10 mouse cellular contexts compared by ENCODE assay signal in genomic region chr5:120231435-120232147, GRCm38 (mm10).
DNase-seq lines count a peak whose midpoint lies in the region; ATAC-seq and TF ChIP-seq lines count a peak whose summit lies in the region.
"Had no signal": no experiment of that assay in that cellular context is flagged by ENCODE, and none has a peak within 500 bp of the region (broad histone marks: within the 10 kb centered on the region; RNA-seq: fewer than 3 reads in every experiment).

No protein-coding gene starts in this region.

- H3K27ac ChIP-seq in kidney, postnatal 0 days = no peak overlapping the region
- H3K27ac ChIP-seq in midbrain, embryonic 13.5 days = peak overlapping the region; percentile 96
- H3K27ac ChIP-seq: macrophage had no signal

- TF ChIP-seq CTCF in kidney, postnatal 0 days (IDR thresholded peaks at IDR 0.05; ENCODE audit: low read depth) = no peak

- no peak for ATAC-seq in kidney, postnatal 0 days (replicated peaks; ENCODE audit: low FRiP score, low read depth)
- ATAC-seq in midbrain, embryonic 13.5 days = peak; percentile 57

- H3K9ac ChIP-seq in kidney, postnatal 0 days (ENCODE audit: low read depth, low read length) = no peak overlapping the region
- H3K9ac ChIP-seq in midbrain, embryonic 13.5 days (replicated peaks) = peak overlapping the region; percentile 57

- H3K36me3 ChIP-seq in kidney, postnatal 0 days (ENCODE audit: insufficient read depth, low read length) = no peaks in the 10 kb centered on the region
- no peaks in the 10 kb centered on the region for H3K36me3 ChIP-seq in midbrain, embryonic 13.5 days

- 0 out of 2 replicates have a peak overlapping the region, but pooled peaks have one; percentile 27 for H3K4me2 ChIP-seq in kidney, postnatal 0 days (ENCODE audit: low read length)
- peak overlapping the region; percentile 50 for H3K4me2 ChIP-seq in midbrain, embryonic 13.5 days (replicated peaks)

- H3K4me3 ChIP-seq in kidney, postnatal 0 days (replicated peaks; ENCODE audit: low read depth, low read length) = no peak overlapping the region
- H3K4me3 ChIP-seq in midbrain, embryonic 13.5 days (replicated peaks) = 0 out of 2 replicates have a peak overlapping the region, but pooled peaks have one; percentile 6

- no peaks in the 10 kb centered on the region for H3K9me3 ChIP-seq in kidney, postnatal 0 days (replicated peaks; ENCODE audit: low read length)
- H3K9me3 ChIP-seq in midbrain, embryonic 13.5 days = no peaks in the 10 kb centered on the region

- H3K27me3 ChIP-seq in kidney, postnatal 0 days (ENCODE audit: insufficient read depth, low read length) = no peaks in the 10 kb centered on the region
- H3K27me3 ChIP-seq in midbrain, embryonic 13.5 days = peaks cover 55% of the 10 kb centered on the region

- no peaks in the 10 kb centered on the region for H3K4me1 ChIP-seq in kidney, postnatal 0 days (replicated peaks; ENCODE audit: insufficient read depth, low read length)
- peaks cover 47% of the 10 kb centered on the region for H3K4me1 ChIP-seq in midbrain, embryonic 13.5 days (replicated peaks)

- peak; percentile 52 for DNase-seq in kidney, postnatal 0 days (ENCODE audit: low spot score)
- DNase-seq in kidney, adult 18-20 months = no peak
- peak; percentile 49 for DNase-seq in embryo, embryonic 11.5 days (ENCODE audit: low read depth, low spot score)
- DNase-seq in forelimb bud, embryonic 11.5 days (ENCODE audit: low read depth, low spot score) = peak; percentile 49
- DNase-seq in natural killer cell, adult 2 months (ENCODE audit: low spot score in 2 of 2) = no peak
- no peak for DNase-seq in adrenal gland, postnatal 14 days
- no peak for DNase-seq in gastrocnemius, adult 18-20 months (ENCODE audit: low spot score)
- DNase-seq: heart, postnatal 10 days had no signal

- 4% methylated on average over 25 of the region's 25 CpGs for WGBS in kidney, postnatal 0 days
- 3% methylated on average over 24 of the region's 25 CpGs for WGBS in midbrain, embryonic 13.5 days

Comparison
In these comparisons a context has a peak if more than half of its experiments do, and no peak if none do; other contexts are left out.
1. DNase-seq: peak in kidney, postnatal 0 days (single experiment), embryo, embryonic 11.5 days (single experiment) and forelimb bud, embryonic 11.5 days (single experiment); none in kidney, adult 18-20 months (single experiment), natural killer cell, adult 2 months (0 of 2), adrenal gland, postnatal 14 days (single experiment) and gastrocnemius, adult 18-20 months (single experiment).